Mouse (Mus musculus) urinary bladder, postnatal 10 days (tissue): ENCODE data around the gene Adamts20.

Experiments used
- DNase-seq: peaks from one replicate; pipeline ENCODE4 v3.0.0; 2022; ENCODE audit warnings: low spot score

Adamts20 gene

GRCm38 (mm10) chr15:94252962-94253712 lies 212.1 kb downstream of the Adamts20 start:
- no peak for DNase-seq

- DNase-seq, result no peak
Observed at GRCm38 (mm10) chr15:94249766-94250165, 215.5 kb downstream of the Adamts20 start.

- DNase-seq, result no peak
Observed at GRCm38 (mm10) chr15:94248386-94248785, 216.8 kb downstream of the Adamts20 start.

- no peak for DNase-seq
Observed at GRCm38 (mm10) chr15:94246669-94247068, 218.5 kb downstream of the Adamts20 start.

GRCm38 (mm10) chr15:94244336-94244735 lies 220.9 kb downstream of the Adamts20 start:
- no peak for DNase-seq

GRCm38 (mm10) chr15:94242133-94242532 lies 223.1 kb downstream of the Adamts20 start:
- DNase-seq, result no peak

GRCm38 (mm10) chr15:94239637-94240036 lies 225.6 kb downstream of the Adamts20 start:
- DNase-seq, result no peak

GRCm38 (mm10) chr15:94239127-94239526 lies 226.1 kb downstream of the Adamts20 start:
- no peak for DNase-seq

GRCm38 (mm10) chr15:94238058-94238876 lies 227.0 kb downstream of the Adamts20 start:
- no peak for DNase-seq

- no peak for DNase-seq
Observed at GRCm38 (mm10) chr15:94236726-94237125, 228.5 kb downstream of the Adamts20 start.

- DNase-seq, result no peak
Observed at GRCm38 (mm10) chr15:94236121-94236520, 229.1 kb downstream of the Adamts20 start.

GRCm38 (mm10) chr15:94235190-94235589 lies 230.0 kb downstream of the Adamts20 start:
- DNase-seq, result no peak

GRCm38 (mm10) chr15:94231246-94231645 lies 234.0 kb downstream of the Adamts20 start:
- DNase-seq, result no peak

- no peak for DNase-seq
Observed at GRCm38 (mm10) chr15:94227388-94227787, 237.8 kb downstream of the Adamts20 start.

GRCm38 (mm10) chr15:94223101-94223500 lies 242.1 kb downstream of the Adamts20 start:
- no peak for DNase-seq

GRCm38 (mm10) chr15:94220686-94221085 lies 244.5 kb downstream of the Adamts20 start:
- no peak for DNase-seq
